Mouse (Mus musculus) limb, embryonic 11.5 days (tissue): ENCODE data around the gene Pdcd4. TPM values are rescaled to one million over a fixed set of nuclear protein-coding genes. Genes with fewer than 3 reads are reported as not detected.
A peak's percentile ranks its signal among the peaks of the same experiment; 100 is the strongest.
"Not testable (repeated sequence)": the region's sequence is repeated elsewhere in the genome, so short reads cannot be mapped to it uniquely, and the experiment has no call there.

Experiments
- ATAC-seq: fragments of 200-750 bp; cut with Nextera tagmentation; 2 replicates; pipeline ENCODE4 v1.8.0; 2017; ENCODE audit warnings: low read depth; ENCODE audit not compliant: insufficient number of reproducible peaks, low FRiP score, low TSS enrichment
- DNase-seq: peaks from one replicate; pipeline ENCODE4 v3.0.0-alpha.2; 2015; ENCODE audit warnings: low spot score
- H3K27ac ChIP-seq: fragments of 300-500 bp; sonication (generic); replicated peaks from 2 replicates; pipeline ENCODE4 v1.5.1; 2014; ENCODE audit warnings: low read depth, mild to moderate bottlenecking, low read length
- H3K27me3 ChIP-seq: fragments of 300-500 bp; sonication (generic); 2 replicates; pipeline ENCODE4 v1.6.1; 2014; ENCODE audit warnings: mild to moderate bottlenecking, low read length, mixed read lengths; ENCODE audit not compliant: control insufficient read depth, insufficient read depth
- H3K36me3 ChIP-seq: fragments of 300-500 bp; sonication (generic); 2 replicates; pipeline ENCODE4 v1.6.1; 2014; ENCODE audit warnings: mild to moderate bottlenecking, low read length, moderate library complexity, mixed read lengths; ENCODE audit not compliant: control insufficient read depth, insufficient read depth
- H3K4me1 ChIP-seq: fragments of 300-500 bp; sonication (generic); 2 replicates; pipeline ENCODE4 v1.6.1; 2014; ENCODE audit warnings: low read length, mixed read lengths; ENCODE audit not compliant: control insufficient read depth, insufficient read depth
- H3K4me2 ChIP-seq: fragments of 300-500 bp; sonication (generic); 2 replicates; pipeline ENCODE4 v1.6.1; 2014; ENCODE audit warnings: low read depth, mild to moderate bottlenecking, moderate library complexity; ENCODE audit not compliant: severe bottlenecking
- H3K4me3 ChIP-seq: fragments of 300-500 bp; sonication (generic); 2 replicates; pipeline ENCODE4 v1.5.1; 2014; ENCODE audit warnings: low read depth, low read length
- H3K9ac ChIP-seq: fragments of 300-500 bp; sonication (generic); 2 replicates; pipeline ENCODE4 v1.6.1; 2014; ENCODE audit warnings: mild to moderate bottlenecking, low read length
- H3K9me3 ChIP-seq: fragments of 300-500 bp; sonication (generic); 2 replicates; pipeline ENCODE4 v1.6.1; 2016; ENCODE audit warnings: low read length; ENCODE audit not compliant: control insufficient read depth
- WGBS: fragments of 180-500 bp; shearing (Covaris S2); extraction: QIAGEN DNeasy Blood & Tissue Kit; methylation state at CpG from one replicate; pipeline ENCODE4 v1.1.7; 2014; 5-methylcytosine and 5-hydroxymethylcytosine counted together
- polyA plus RNA-seq: library from polyadenylated mRNA; unstranded; fragments of >200 nt; fragmentation: Nextera tagmentation; extraction: Ambion mirVana; gene quantifications from 2 replicates; pipeline ENCODE4 v1.2.1, GENCODE M21; 2014

Gene Pdcd4
- polyA plus RNA-seq, 1 experiment from 2014 or later: 75.5 TPM

DNA sequence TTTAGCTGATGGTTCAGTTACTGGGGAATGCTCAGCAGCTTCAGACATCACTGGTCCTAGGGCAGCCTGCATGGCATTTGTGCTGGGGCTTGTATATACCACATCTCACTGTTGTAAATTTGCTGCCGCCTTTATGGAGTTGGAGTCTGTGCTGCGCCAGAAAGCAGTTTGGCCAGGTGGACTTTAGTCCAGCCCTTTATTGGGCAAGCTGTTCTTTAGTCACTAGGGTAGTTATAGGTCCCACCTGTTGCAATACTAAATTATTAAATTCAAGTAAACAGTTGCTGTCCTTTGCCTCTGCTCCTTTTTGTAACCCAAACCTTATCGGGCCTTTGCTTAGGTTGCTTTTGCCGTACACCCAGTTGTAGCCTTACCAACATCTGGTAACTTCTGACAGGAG is 22.9 kb downstream of the Pdcd4 start:
- Histone ChIP-seq H3K4me3 (no peak overlapping the region), H3K9me3 (no peaks in the 10 kb centered on the region), H3K27ac (no peak overlapping the region), H3K9ac (no peak overlapping the region), H3K36me3 (no peaks in the 10 kb centered on the region; the same call in none of the 2 replicates), H3K27me3 (no peaks in the 10 kb centered on the region), H3K4me1 (no peaks in the 10 kb centered on the region), H3K4me2 (no peak overlapping the region)
- WGBS: 90% methylated on average over 4 of the region's 4 CpGs
- ATAC-seq: no peak
- no peak for DNase-seq

DNA sequence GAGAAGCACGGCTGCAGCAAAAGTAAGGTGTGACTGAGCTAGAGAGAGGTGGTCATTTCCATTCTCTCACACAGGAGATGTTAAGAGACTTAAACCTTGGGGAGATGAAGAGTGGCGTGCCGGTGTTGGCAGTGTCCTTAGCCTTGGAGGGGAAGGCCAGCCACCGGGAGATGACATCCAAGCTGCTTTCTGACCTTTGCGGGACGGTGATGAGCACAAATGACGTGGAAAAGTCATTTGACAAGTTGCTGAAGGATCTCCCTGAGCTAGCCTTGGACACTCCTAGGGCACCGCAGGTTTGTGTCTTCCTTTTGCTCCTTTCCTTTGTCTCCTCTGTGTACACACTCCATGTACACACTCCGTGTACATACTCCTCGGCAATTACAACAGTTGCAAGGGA is 27.5 kb downstream of the Pdcd4 start:
- no peaks in the 10 kb centered on the region for H3K4me1 ChIP-seq
- no peak overlapping the region for H3K27ac ChIP-seq
- no peak for DNase-seq
- ATAC-seq: no peak
- no peak overlapping the region for H3K4me3 ChIP-seq
- no peak overlapping the region for H3K4me2 ChIP-seq
- H3K9me3 ChIP-seq: no peaks in the 10 kb centered on the region
- H3K9ac ChIP-seq: no peak overlapping the region
- no peaks in the 10 kb centered on the region for H3K27me3 ChIP-seq
- peaks cover 4% of the 10 kb centered on the region; the same call in 1 of the 2 replicates for H3K36me3 ChIP-seq
- WGBS: 91% methylated on average over 10 of the region's 10 CpGs

GRCm38 (mm10) chr19:53921996-53922395 is 30.0 kb downstream of the Pdcd4 start:
- H3K4me2 ChIP-seq, DNase-seq, H3K4me3 ChIP-seq, H3K4me1 ChIP-seq, H3K36me3 ChIP-seq, H3K9me3 ChIP-seq, H3K27me3 ChIP-seq, H3K9ac ChIP-seq, H3K27ac ChIP-seq, ATAC-seq: not testable (repeated sequence)
- WGBS: 92% methylated on average over 3 of the region's 3 CpGs

DNA sequence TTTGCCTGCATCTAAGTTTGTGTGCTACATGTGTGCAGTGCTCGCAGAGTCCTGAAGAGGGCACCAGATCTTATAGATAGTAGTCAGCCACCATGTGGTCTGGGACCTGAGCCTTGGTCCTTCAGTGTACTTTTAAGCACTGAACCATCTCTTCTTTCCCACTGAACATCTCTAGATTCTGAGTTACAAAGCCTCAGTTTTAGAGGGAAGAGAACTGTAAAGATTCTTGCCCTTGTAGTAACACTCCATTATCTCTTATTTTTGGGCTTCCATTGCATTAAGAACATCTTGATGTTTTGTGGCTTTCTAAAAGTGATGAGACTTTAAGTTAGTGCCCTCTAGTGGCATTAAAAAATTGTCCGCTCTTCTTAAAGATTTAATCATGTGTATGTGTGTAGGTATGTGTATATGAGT is 33.3 kb downstream of the Pdcd4 start:
- Histone ChIP-seq H3K4me2 (no peak overlapping the region), H3K9me3 (no peaks in the 10 kb centered on the region), H3K36me3 (peaks cover 10% of the 10 kb centered on the region; the same call in 1 of the 2 replicates), H3K4me1 (no peaks in the 10 kb centered on the region), H3K9ac (no peak overlapping the region), H3K27ac (no peak overlapping the region), H3K27me3 (no peaks in the 10 kb centered on the region), H3K4me3 (no peak overlapping the region)
- ATAC-seq (no peak), DNase-seq (peak; percentile 27)
- 80% methylated on average over 2 of the region's 2 CpGs for WGBS

DNA sequence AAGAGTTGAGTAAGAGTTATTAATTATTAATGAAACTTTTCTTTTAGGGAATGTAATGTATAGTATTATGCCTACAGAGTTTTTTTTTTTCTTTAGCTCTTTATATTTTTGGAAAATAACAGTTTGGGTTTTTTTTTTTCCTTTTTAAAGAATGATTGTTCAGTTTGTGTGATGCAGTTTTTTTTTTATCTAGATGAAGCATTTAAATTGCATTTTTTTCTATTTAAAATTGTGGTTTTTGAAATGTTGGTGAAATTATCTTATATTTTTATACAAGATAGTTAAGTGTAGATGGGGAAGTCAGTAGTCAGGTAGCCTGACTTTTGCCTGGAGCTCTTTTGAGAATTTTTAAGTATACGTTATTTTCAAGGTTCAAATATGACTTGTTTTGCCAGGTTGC is 34.7 kb downstream of the Pdcd4 start:
- DNase-seq: no peak
- no peaks in the 10 kb centered on the region for H3K4me1 ChIP-seq
- H3K27me3 ChIP-seq: no peaks in the 10 kb centered on the region
- H3K4me3 ChIP-seq: no peak overlapping the region
- H3K9ac ChIP-seq: no peak overlapping the region
- WGBS: 87% methylated on average over 1 of the region's 1 CpGs
- no peak overlapping the region for H3K27ac ChIP-seq
- peaks cover 10% of the 10 kb centered on the region; the same call in 1 of the 2 replicates for H3K36me3 ChIP-seq
- no peak overlapping the region for H3K4me2 ChIP-seq
- no peak for ATAC-seq
- no peaks in the 10 kb centered on the region for H3K9me3 ChIP-seq

DNA sequence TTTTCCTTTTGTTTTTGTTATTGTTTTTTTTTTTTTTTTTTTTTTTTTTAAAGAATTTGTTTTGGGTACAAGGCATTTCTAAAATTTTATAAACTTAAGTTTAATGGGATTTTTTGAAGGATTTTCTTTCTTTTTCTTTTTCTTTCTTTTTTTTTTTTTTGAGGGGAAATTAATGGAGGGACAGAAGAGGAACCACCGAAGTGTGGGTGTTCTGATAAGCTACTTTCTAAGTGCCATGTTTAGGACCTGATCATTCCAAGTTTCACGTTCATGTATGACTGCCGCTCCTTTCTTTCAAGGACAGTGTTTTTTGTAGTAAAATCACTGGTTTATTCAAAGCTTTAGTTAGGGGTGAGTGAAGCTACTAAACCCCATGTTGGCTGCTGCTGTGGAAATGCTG is 37.2 kb downstream of the Pdcd4 start:
- ATAC-seq: no peak
- WGBS: 92% methylated on average over 3 of the region's 3 CpGs
- peaks cover 10% of the 10 kb centered on the region; the same call in 1 of the 2 replicates for H3K36me3 ChIP-seq

GRCm38 (mm10) chr19:53933050-53933449 is 41.0 kb downstream of the Pdcd4 start:
- DNase-seq: no peak
- H3K4me2 ChIP-seq: no peak overlapping the region
- no peaks in the 10 kb centered on the region for H3K27me3 ChIP-seq
- ATAC-seq: no peak
- H3K9ac ChIP-seq: no peak overlapping the region
- no peak overlapping the region for H3K4me3 ChIP-seq
- H3K27ac ChIP-seq: no peak overlapping the region
- no peaks in the 10 kb centered on the region for H3K9me3 ChIP-seq
- H3K4me1 ChIP-seq: no peaks in the 10 kb centered on the region
- H3K36me3 ChIP-seq: peaks cover 2% of the 10 kb centered on the region; the same call in 1 of the 2 replicates

More for the DNA sequence above, 37.2 kb downstream of the Pdcd4 start:
- Histone ChIP-seq H3K27ac (no peak overlapping the region), H3K27me3 (no peaks in the 10 kb centered on the region), H3K4me1 (no peaks in the 10 kb centered on the region), H3K9me3 (no peaks in the 10 kb centered on the region), H3K9ac (no peak overlapping the region), H3K4me3 (no peak overlapping the region), H3K4me2 (no peak overlapping the region)
- no peak for DNase-seq

DNA sequence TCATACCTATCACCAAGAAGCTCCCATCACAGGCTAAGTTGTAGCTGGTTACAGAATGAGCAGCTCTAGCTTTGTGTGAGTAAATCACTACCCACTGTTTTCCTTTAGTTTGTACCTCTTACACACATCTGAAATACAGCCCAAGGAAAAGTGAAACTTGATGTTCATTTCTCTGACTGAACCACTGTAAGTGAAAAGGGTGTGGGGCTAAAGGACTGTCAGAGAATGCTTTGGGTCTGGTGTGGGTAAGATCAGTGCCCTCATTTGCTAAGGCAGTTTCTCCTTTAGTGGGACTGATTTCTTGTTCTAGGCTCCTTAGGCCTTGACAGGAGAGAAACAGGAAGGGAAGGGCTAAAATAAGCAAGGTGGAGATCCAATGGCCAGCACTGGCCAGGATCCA is 42.0 kb downstream of the Pdcd4 start:
- no peak for ATAC-seq
- peaks cover 2% of the 10 kb centered on the region; the same call in 1 of the 2 replicates for H3K36me3 ChIP-seq
- no peaks in the 10 kb centered on the region for H3K27me3 ChIP-seq
- no peaks in the 10 kb centered on the region for H3K4me1 ChIP-seq
- H3K4me2 ChIP-seq: no peak overlapping the region
- no peak overlapping the region for H3K9ac ChIP-seq
- no peak overlapping the region for H3K27ac ChIP-seq
- no peak for DNase-seq
- no peak overlapping the region for H3K4me3 ChIP-seq
- H3K9me3 ChIP-seq: no peaks in the 10 kb centered on the region

DNA sequence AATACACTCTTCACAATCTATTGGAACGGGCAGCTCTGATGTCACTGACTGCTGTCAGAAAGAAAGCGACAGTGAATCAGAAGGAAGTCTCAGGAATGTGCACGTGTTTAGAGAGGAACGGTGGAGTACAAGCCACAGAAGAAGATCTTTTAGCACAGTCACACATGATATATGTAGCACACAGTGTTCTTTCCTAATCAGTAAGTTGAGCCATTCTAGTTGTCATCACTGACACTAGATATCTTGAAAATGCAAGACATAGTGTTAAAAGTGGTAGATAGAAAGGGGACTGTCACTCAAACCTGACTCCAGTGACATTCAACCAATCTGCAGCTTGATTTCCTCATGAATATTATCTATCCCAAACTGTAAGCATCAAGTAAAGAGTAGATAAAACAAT is 47.4 kb downstream of the Pdcd4 start:
- no peak overlapping the region for H3K4me3 ChIP-seq
- WGBS: 88% methylated on average over 4 of the region's 4 CpGs
- no peaks in the 10 kb centered on the region for H3K27me3 ChIP-seq
- no peak overlapping the region for H3K4me2 ChIP-seq
- H3K27ac ChIP-seq: no peak overlapping the region
- ATAC-seq: no peak
- H3K4me1 ChIP-seq: no peaks in the 10 kb centered on the region
- H3K9ac ChIP-seq: no peak overlapping the region
- no peaks in the 10 kb centered on the region for H3K36me3 ChIP-seq
- DNase-seq: no peak
- H3K9me3 ChIP-seq: no peaks in the 10 kb centered on the region
